Mouse (Mus musculus) liver, postnatal 0 days (tissue): Measurements from ENCODE around the gene Satl1. TPM values are rescaled to one million over a fixed set of nuclear protein-coding genes. Genes with fewer than 3 reads are reported as not detected.
A peak's percentile ranks its signal among the peaks of the same experiment; 100 is the strongest.
"Not testable (repeated sequence)": the region's sequence is repeated elsewhere in the genome, so short reads cannot be mapped to it uniquely, and the experiment has no call there.

ENCODE experiments used
- ATAC-seq: fragments of 200-750 bp; cut with Nextera tagmentation; 2 replicates; pipeline ENCODE4 v1.8.0; 2017; ENCODE audit warnings: mild to moderate bottlenecking, moderate library complexity
- DNase-seq: peaks from one replicate; pipeline ENCODE4 v3.0.0-alpha.2; 2016
- H3K27ac ChIP-seq: fragments of 300-500 bp; sonication (generic); 2 replicates; pipeline ENCODE4 v1.5.1; 2014; ENCODE audit warnings: antibody characterized with exemption, moderate library complexity, mild to moderate bottlenecking, low read depth
- H3K27me3 ChIP-seq: fragments of 300-500 bp; sonication (generic); 2 replicates; pipeline ENCODE4 v1.6.1; 2014; ENCODE audit warnings: low read length, control low read depth, mixed read lengths; ENCODE audit not compliant: insufficient read depth
- H3K36me3 ChIP-seq: fragments of 300-500 bp; sonication (generic); replicated peaks from 2 replicates; pipeline ENCODE4 v1.6.1; 2014; ENCODE audit warnings: mild to moderate bottlenecking, control low read depth, low read length, moderate library complexity, mixed read lengths; ENCODE audit not compliant: insufficient read depth
- H3K4me1 ChIP-seq: fragments of 300-500 bp; sonication (generic); 2 replicates; pipeline ENCODE4 v1.6.1; 2014; ENCODE audit warnings: antibody characterized with exemption, mild to moderate bottlenecking, control low read depth; ENCODE audit not compliant: insufficient read depth
- H3K4me2 ChIP-seq: fragments of 300-500 bp; sonication (generic); 2 replicates; pipeline ENCODE4 v1.6.1; 2014; ENCODE audit warnings: low read depth, mild to moderate bottlenecking, low read length, moderate library complexity, mixed read lengths
- H3K4me3 ChIP-seq: fragments of 300-500 bp; sonication (generic); 2 replicates; pipeline ENCODE4 v1.5.1; 2014; ENCODE audit warnings: low read depth, low read length
- H3K9ac ChIP-seq: fragments of 300-500 bp; sonication (generic); replicated peaks from 2 replicates; pipeline ENCODE4 v1.6.1; 2014; ENCODE audit warnings: mild to moderate bottlenecking, moderate library complexity
- H3K9me3 ChIP-seq: fragments of 300-500 bp; sonication (generic); 2 replicates; pipeline ENCODE4 v1.6.1; 2016; ENCODE audit warnings: mild to moderate bottlenecking, control low read depth, low read length, mixed read lengths
- CTCF ChIP-seq: sonication (generic); IDR thresholded peaks from 2 replicates; pipeline ENCODE4 v1.5.1; 2016; ENCODE audit warnings: antibody characterized with exemption, low read depth
- EP300 ChIP-seq: IDR thresholded peaks from 2 replicates; pipeline ENCODE4 v1.6.1; 2016; ENCODE audit warnings: antibody characterized with exemption, low read depth, mild to moderate bottlenecking
- WGBS: fragments of 180-500 bp; shearing (Covaris S2); extraction: QIAGEN DNeasy Blood & Tissue Kit; methylation state at CpG from one replicate; pipeline ENCODE4 v1.1.7; 2014; ENCODE audit not compliant: insufficient replicate concordance; 5-methylcytosine and 5-hydroxymethylcytosine counted together
- polyA plus RNA-seq: library from polyadenylated mRNA; unstranded; fragments of >200 nt; fragmentation: Nextera tagmentation; extraction: Ambion mirVana; gene quantifications from 2 replicates; pipeline ENCODE4 v1.2.1, GENCODE M21; 2015

Gene Satl1
- polyA plus RNA-seq = not detected in 2 replicates

GRCm38 (mm10) chrX:112406679-112407078, at the start of gene Satl1:
Gene Satl1, minus strand, starts transcription at chrX:112406779.
- H3K27ac ChIP-seq = no peak within 1 kb of the TSS

GRCm38 (mm10) chrX:112438064-112438463, 31.5 kb upstream of the Satl1 start:
- DNase-seq (no peak), ATAC-seq (no peak)
- Histone ChIP-seq H3K4me3 (no peak overlapping the region), H3K36me3 (no peaks in the 10 kb centered on the region), H3K9ac (no peak overlapping the region), H3K27ac (no peak overlapping the region), H3K9me3 (no peaks in the 10 kb centered on the region), H3K4me1 (no peaks in the 10 kb centered on the region), H3K4me2 (no peak overlapping the region), H3K27me3 (no peaks in the 10 kb centered on the region)
- 70% methylated on average over 2 of the region's 2 CpGs for WGBS
- TF ChIP-seq EP300 (no peak), CTCF (no peak)

More at GRCm38 (mm10) chrX:112406679-112407078, at the start of gene Satl1:
- Histone ChIP-seq H3K4me2 (no peak within 1 kb of the TSS), H3K9ac (no peak within 1 kb of the TSS), H3K4me3 (no peak within 1 kb of the TSS), H3K27me3 (no peaks in the 10 kb centered on the region), H3K9me3 (no peaks in the 10 kb centered on the region), H3K36me3 (no peaks in the 10 kb centered on the region), H3K4me1 (no peaks in the 10 kb centered on the region)
- no peak for ATAC-seq
- 80% methylated on average over 3 of the region's 3 CpGs for WGBS
- TF ChIP-seq CTCF (no peak), EP300 (no peak)
- DNase-seq = no peak

GRCm38 (mm10) chrX:112437580-112437979, 31.0 kb upstream of the Satl1 start:
- Histone ChIP-seq H3K4me3 (no peak overlapping the region), H3K4me1 (no peaks in the 10 kb centered on the region), H3K4me2 (no peak overlapping the region), H3K27ac (no peak overlapping the region), H3K9me3 (no peaks in the 10 kb centered on the region), H3K9ac (no peak overlapping the region), H3K27me3 (no peaks in the 10 kb centered on the region), H3K36me3 (no peaks in the 10 kb centered on the region)
- 72% methylated on average over 1 of the region's 1 CpGs for WGBS
- no peak for DNase-seq
- TF ChIP-seq EP300 = no peak
- no peak for TF ChIP-seq CTCF
- no peak for ATAC-seq

GRCm38 (mm10) chrX:112422998-112423397, 16.4 kb upstream of the Satl1 start:
- H3K4me1 ChIP-seq, H3K4me3 ChIP-seq, DNase-seq, H3K27me3 ChIP-seq, H3K9me3 ChIP-seq, H3K9ac ChIP-seq, H3K4me2 ChIP-seq, H3K36me3 ChIP-seq, H3K27ac ChIP-seq, ATAC-seq: not testable (repeated sequence)
- WGBS = 50% methylated on average over 2 of the region's 2 CpGs
- TF ChIP-seq CTCF = peak; percentile 56

- H3K27ac ChIP-seq = no peak overlapping the region
- TF ChIP-seq EP300 = no peak
- no peak for TF ChIP-seq CTCF
- no peak overlapping the region for H3K9ac ChIP-seq
- no peaks in the 10 kb centered on the region for H3K27me3 ChIP-seq
- H3K4me2 ChIP-seq = no peak overlapping the region
- no peak for DNase-seq
- WGBS = 63% methylated on average over 2 of the region's 2 CpGs
- no peaks in the 10 kb centered on the region for H3K36me3 ChIP-seq
- H3K9me3 ChIP-seq = no peaks in the 10 kb centered on the region
- no peaks in the 10 kb centered on the region for H3K4me1 ChIP-seq
- no peak overlapping the region for H3K4me3 ChIP-seq
- ATAC-seq = no peak
Measured at GRCm38 (mm10) chrX:112412309-112412708, 5.7 kb upstream of the Satl1 start.

GRCm38 (mm10) chrX:112370577-112371410, 35.8 kb downstream of the Satl1 start:
- WGBS = 76% methylated on average over 5 of the region's 5 CpGs

More at GRCm38 (mm10) chrX:112370577-112371410, 35.8 kb downstream of the Satl1 start:
- not testable (repeated sequence) for H3K4me1 ChIP-seq, H3K36me3 ChIP-seq, H3K27ac ChIP-seq, H3K9me3 ChIP-seq, H3K9ac ChIP-seq, H3K27me3 ChIP-seq, H3K4me3 ChIP-seq, H3K4me2 ChIP-seq
- ATAC-seq (peak; percentile 95), DNase-seq (peak; percentile 35)
